8 mouse cellular contexts compared by ENCODE assay signal in the genomic region with DNA sequence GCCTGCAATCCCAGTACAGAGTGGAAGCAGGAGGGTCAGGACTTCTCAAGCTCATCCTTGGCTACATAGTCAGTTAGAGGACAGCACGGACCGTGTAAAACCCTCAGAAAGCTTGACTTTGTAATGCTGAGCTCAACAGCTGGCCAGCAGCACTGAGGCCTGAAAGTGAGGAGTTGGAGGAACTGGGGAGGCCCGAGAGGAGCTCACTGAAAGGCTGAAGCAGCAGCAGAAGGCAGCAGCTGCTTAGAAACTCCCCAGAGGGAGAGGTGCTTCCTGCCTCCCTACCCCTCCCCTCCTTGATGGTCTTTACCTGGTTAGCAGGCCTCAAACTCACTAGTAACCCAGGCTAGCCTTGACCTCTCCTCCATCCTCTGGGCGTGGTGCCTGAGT. TPM values are rescaled to one million over a fixed set of nuclear protein-coding genes. Genes with fewer than 3 reads are reported as not detected.
DNase-seq lines count a peak whose midpoint lies in the region; ATAC-seq and TF ChIP-seq lines count a peak whose summit lies in the region.

No protein-coding gene starts in this region.

- peaks cover 30% of the 10 kb centered on the region for H3K79me2 ChIP-seq in CH12.LX (replicated peaks; ENCODE audit: control insufficient read depth, extremely low read depth, insufficient read depth, poor library complexity, severe bottlenecking)

- no peak for TF ChIP-seq CTCF in kidney, adult 2 months (conservative IDR thresholded peaks at IDR 0.05; ENCODE audit: insufficient read depth, insufficient read length, low read depth, low read length)
- no peak for TF ChIP-seq CTCF in CH12.LX (conservative IDR thresholded peaks at IDR 0.05 in 1 of 2, IDR thresholded peaks at IDR 0.05 in 1 of 2; ENCODE audit: low read depth in 2 of 2, low read length in 2 of 2)

- no peak overlapping the region for H3K4me3 ChIP-seq in kidney, adult 2 months (ENCODE audit: insufficient read depth, low read depth, low read length)
- H3K4me3 ChIP-seq in CH12.LX (replicated peaks in 1 of 3; ENCODE audit: low read depth in 2 of 3, low read length in 2 of 3, poor library complexity in 1 of 3): peak overlapping the region in 1 of 3 experiments; percentile 2
- H3K4me3 ChIP-seq in liver, embryonic 13.5 days (replicated peaks): no peak overlapping the region

- H3K4me1 ChIP-seq in kidney, adult 2 months (ENCODE audit: control insufficient read depth, insufficient read depth, low read length): peaks cover 19% of the 10 kb centered on the region
- peaks cover 17 to 52% of the 10 kb centered on the region in 2 experiments for H3K4me1 ChIP-seq in CH12.LX (ENCODE audit: control insufficient read depth in 1 of 2, insufficient read depth in 2 of 2)
- H3K4me1 ChIP-seq in liver, embryonic 13.5 days (replicated peaks): peaks cover 37% of the 10 kb centered on the region

- peak overlapping the region; percentile 56; the same call in 1 of the 2 replicates for H3K27ac ChIP-seq in kidney, adult 2 months (ENCODE audit: insufficient read depth, low read depth, low read length)
- H3K27ac ChIP-seq in CH12.LX (ENCODE audit: insufficient read depth, low read depth): peak overlapping the region; percentile 79
- H3K27ac ChIP-seq in liver, embryonic 13.5 days: peak overlapping the region; percentile 50; the same call in 1 of the 2 replicates

- no peaks in the 10 kb centered on the region for H3K27me3 ChIP-seq in kidney, adult 2 months (replicated peaks; ENCODE audit: control insufficient read depth, insufficient read depth, low read length)
- no peaks in the 10 kb centered on the region for H3K27me3 ChIP-seq in CH12.LX (replicated peaks)
- no peaks in the 10 kb centered on the region for H3K27me3 ChIP-seq in liver, embryonic 13.5 days

- no peak for TF ChIP-seq POLR2A in kidney, adult 2 months (IDR thresholded peaks at IDR 0.05; ENCODE audit: low read depth, low read length)
- no peak for TF ChIP-seq POLR2A in CH12.LX (IDR thresholded peaks at IDR 0.05; ENCODE audit: low read depth, low read length)

- 34% methylated on average over 4 of the region's 4 CpGs for WGBS in kidney, adult 2 months
- WGBS in liver, embryonic 13.5 days (ENCODE audit: insufficient replicate concordance): 41% methylated on average over 4 of the region's 4 CpGs

- TF ChIP-seq RAD21 in CH12.LX (IDR thresholded peaks at IDR 0.05; ENCODE audit: low read depth, low read length): no peak

- H3K9me3 ChIP-seq in CH12.LX (replicated peaks; ENCODE audit: low read length): no peaks in the 10 kb centered on the region
- no peaks in the 10 kb centered on the region for H3K9me3 ChIP-seq in liver, embryonic 13.5 days (replicated peaks)

- in situ Hi-C loops in CH12.LX (cut with MboI; ENCODE audit: low pct_ligation_motif_present, low pct_unique_long_range_greater_than_20kb, low sequenced_read_pairs): no loop called here

- dilution Hi-C loops in CH12.LX (cut with MboI; ENCODE audit: extremely low pct_ligation_motif_present, extremely low pct_unique_long_range_greater_than_20kb, low sequenced_read_pairs): no loop called here

- ATAC-seq in liver, embryonic 13.5 days (ENCODE audit: low read depth): no peak

- peak overlapping the region; percentile 19 for H3K9ac ChIP-seq in CH12.LX (ENCODE audit: insufficient read depth, low read depth)
- H3K9ac ChIP-seq in liver, embryonic 13.5 days: no peak overlapping the region

- no peak for DNase-seq in kidney, adult 2 months
- DNase-seq in kidney, adult 11 months: no peak
- DNase-seq in CH12.LX (ENCODE audit: extremely low read depth): peak; percentile 59
- peak; percentile 33 to 39 for DNase-seq in heart, adult 9 months (ENCODE audit: low spot score in 2 of 2)
- no peak for DNase-seq in liver, embryonic 13.5 days
- DNase-seq in testis, postnatal 10 days (ENCODE audit: low spot score): no peak
- no peak for DNase-seq in right cerebral cortex, postnatal 10 days (ENCODE audit: low spot score in 2 of 2)
- no peak for DNase-seq in right cerebral cortex, postnatal 14 days

- peak overlapping the region; percentile 70 for H3K4me2 ChIP-seq in CH12.LX (ENCODE audit: insufficient read depth, low read depth, poor library complexity, severe bottlenecking)
- no peak overlapping the region for H3K4me2 ChIP-seq in liver, embryonic 13.5 days

- no peaks in the 10 kb centered on the region for H3K36me3 ChIP-seq in kidney, adult 2 months (ENCODE audit: control insufficient read depth, insufficient read depth, low read length)
- peaks cover 0 to 3% of the 10 kb centered on the region in 2 experiments for H3K36me3 ChIP-seq in CH12.LX (replicated peaks in 1 of 2; ENCODE audit: control insufficient read depth in 1 of 2, insufficient read depth in 1 of 2, low read length in 1 of 2)
- H3K36me3 ChIP-seq in liver, embryonic 13.5 days: no peaks in the 10 kb centered on the region

- TF ChIP-seq EP300 in CH12.LX (IDR thresholded peaks at IDR 0.05; ENCODE audit: low read length): 0 out of 2 replicates have a peak, but pooled peaks have one; percentile 12

TF ChIP-seq in CH12.LX, 34 proteins besides CTCF, POLR2A, EP300 and RAD21:
- TF ChIP-seq KAT2A (IDR thresholded peaks at IDR 0.05; ENCODE audit: insufficient replicate concordance, low read length): no peak
- no peak for TF ChIP-seq MAFK (IDR thresholded peaks at IDR 0.05; ENCODE audit: insufficient replicate concordance, low read length)
- peak; percentile 45; the same call in 1 of the 2 replicates for TF ChIP-seq ETS1 (conservative IDR thresholded peaks at IDR 0.05; ENCODE audit: low read depth, low read length)
- TF ChIP-seq ZC3H11A (IDR thresholded peaks at IDR 0.05; ENCODE audit: low read depth, low read length): no peak
- no peak for TF ChIP-seq PAX5 (IDR thresholded peaks at IDR 0.05; ENCODE audit: low read length)
- no peak for TF ChIP-seq MAX (IDR thresholded peaks at IDR 0.05; ENCODE audit: low read length)
- TF ChIP-seq CHD1 (IDR thresholded peaks at IDR 0.05; ENCODE audit: low read depth, low read length): no peak
- no peak for TF ChIP-seq ZNF384 (IDR thresholded peaks at IDR 0.05; ENCODE audit: low read depth, low read length)
- TF ChIP-seq TBP (conservative IDR thresholded peaks at IDR 0.05; ENCODE audit: low read depth, low read length): no peak
- TF ChIP-seq HCFC1 (IDR thresholded peaks at IDR 0.05; ENCODE audit: low read depth, low read length): 0 out of 2 replicates have a peak, but pooled peaks have one; percentile 25
- no peak for TF ChIP-seq USF1 (IDR thresholded peaks at IDR 0.05; ENCODE audit: low read depth, low read length)
- no peak for TF ChIP-seq UBTF (IDR thresholded peaks at IDR 0.05; ENCODE audit: low read depth, low read length)
- TF ChIP-seq ZMIZ1 (IDR thresholded peaks at IDR 0.05; ENCODE audit: low read depth, low read length): no peak
- TF ChIP-seq MXI1 (IDR thresholded peaks at IDR 0.05; ENCODE audit: low read depth, low read length): no peak
- no peak for TF ChIP-seq CHD2 (IDR thresholded peaks at IDR 0.05; ENCODE audit: low read length)
- TF ChIP-seq BHLHE40 (IDR thresholded peaks at IDR 0.05; ENCODE audit: low read depth, low read length): no peak
- TF ChIP-seq MEF2A (IDR thresholded peaks at IDR 0.05; ENCODE audit: borderline replicate concordance, low read depth, low read length): no peak; the same call in 1 of the 2 replicates
- TF ChIP-seq TCF12 (IDR thresholded peaks at IDR 0.05; ENCODE audit: low read depth, low read length): peak; percentile 64
- peak; percentile 59; the same call in 1 of the 2 replicates for TF ChIP-seq IRF4 (IDR thresholded peaks at IDR 0.05; ENCODE audit: low read depth, low read length)
- TF ChIP-seq SMC3 (IDR thresholded peaks at IDR 0.05; ENCODE audit: low read depth, low read length): no peak
- no peak for TF ChIP-seq POLR2AphosphoS2 (IDR thresholded peaks at IDR 0.05; ENCODE audit: low read depth, low read length)
- TF ChIP-seq RCOR1 (conservative IDR thresholded peaks at IDR 0.05; ENCODE audit: low read depth, low read length): no peak
- TF ChIP-seq USF2 (conservative IDR thresholded peaks at IDR 0.05; ENCODE audit: low read depth, low read length): no peak
- TF ChIP-seq MYC (IDR thresholded peaks at IDR 0.05; ENCODE audit: low read depth, low read length): no peak
- TF ChIP-seq NRF1 (IDR thresholded peaks at IDR 0.05; ENCODE audit: low read depth, low read length): no peak
- no peak for TF ChIP-seq ZKSCAN1 (IDR thresholded peaks at IDR 0.05; ENCODE audit: borderline replicate concordance, low read depth, low read length)
- peak; percentile 42; the same call in 1 of the 2 replicates for TF ChIP-seq ELF1 (IDR thresholded peaks at IDR 0.05; ENCODE audit: low read depth, low read length)
- no peak for TF ChIP-seq NELFE (IDR thresholded peaks at IDR 0.05; ENCODE audit: low read depth, low read length)
- no peak for TF ChIP-seq GABPA (IDR thresholded peaks at IDR 0.05; ENCODE audit: insufficient replicate concordance, low read depth, low read length)
- TF ChIP-seq SIN3A (IDR thresholded peaks at IDR 0.05; ENCODE audit: low read length): peak; percentile 70; the same call in 1 of the 2 replicates
- no peak for TF ChIP-seq E2F4 (IDR thresholded peaks at IDR 0.05; ENCODE audit: insufficient replicate concordance, low read depth, low read length)
- TF ChIP-seq JUND (conservative IDR thresholded peaks at IDR 0.05; ENCODE audit: low read depth, low read length): no peak
- no peak for TF ChIP-seq JUN (IDR thresholded peaks at IDR 0.05; ENCODE audit: insufficient read depth, low read depth, low read length)
- TF ChIP-seq MAZ (IDR thresholded peaks at IDR 0.05; ENCODE audit: low read depth, low read length): 0 out of 2 replicates have a peak, but pooled peaks have one; percentile 41

RNA-seq across cellular contexts. Expression of gene Prkci, which starts 4.5 kb away (rescaled TPM):
- polyA plus RNA-seq in kidney, adult 2 months (2012; rRNA removed): 15.1 and 16.4 TPM in 2 replicates
- total RNA-seq in CH12.LX (2012; rRNA removed) (14.8 and 14.9 TPM in 2 replicates), CH12.LX (2014; rRNA removed) (16.7 and 17.2 TPM in 2 replicates)
- polyA plus RNA-seq in CH12.LX (2012; ENCODE audit: insufficient read length, low read depth): 17.1 and 18.3 TPM in 2 replicates
- polyA plus RNA-seq in liver, embryonic 13.5 days (2015; fragmentation: Nextera tagmentation; extraction: Ambion mirVana): 5.0 and 7.4 TPM in 2 replicates

RNA-seq across cellular contexts. Expression of gene Phc3, which starts 30.8 kb away (rescaled TPM):
- polyA plus RNA-seq in kidney, adult 2 months (2012; rRNA removed): 23.9 and 27.7 TPM in 2 replicates
- total RNA-seq in CH12.LX (2012; rRNA removed): 8.4 and 9.2 TPM in 2 replicates
- 8.8 and 10.3 TPM in 2 replicates for total RNA-seq in CH12.LX (2014; rRNA removed)
- polyA plus RNA-seq in CH12.LX (2012; ENCODE audit: insufficient read length, low read depth): 10.9 and 13.5 TPM in 2 replicates
- polyA plus RNA-seq in liver, embryonic 13.5 days (2015; fragmentation: Nextera tagmentation; extraction: Ambion mirVana): 1.7 and 1.8 TPM in 2 replicates

Comparison
In these comparisons a context has a peak if more than half of its experiments do, and no peak if none do; other contexts are left out.
1. DNase-seq: peak in CH12.LX (single experiment) and heart, adult 9 months (2 of 2); none in kidney, adult 2 months (single experiment), kidney, adult 11 months (single experiment), liver, embryonic 13.5 days (single experiment), testis, postnatal 10 days (single experiment), right cerebral cortex, postnatal 10 days (0 of 2) and right cerebral cortex, postnatal 14 days (single experiment).
2. Peak in every context shown above with its lines, with median percentiles within 50 percentile points of each other: H3K27ac ChIP-seq.